In the genomic region with DNA sequence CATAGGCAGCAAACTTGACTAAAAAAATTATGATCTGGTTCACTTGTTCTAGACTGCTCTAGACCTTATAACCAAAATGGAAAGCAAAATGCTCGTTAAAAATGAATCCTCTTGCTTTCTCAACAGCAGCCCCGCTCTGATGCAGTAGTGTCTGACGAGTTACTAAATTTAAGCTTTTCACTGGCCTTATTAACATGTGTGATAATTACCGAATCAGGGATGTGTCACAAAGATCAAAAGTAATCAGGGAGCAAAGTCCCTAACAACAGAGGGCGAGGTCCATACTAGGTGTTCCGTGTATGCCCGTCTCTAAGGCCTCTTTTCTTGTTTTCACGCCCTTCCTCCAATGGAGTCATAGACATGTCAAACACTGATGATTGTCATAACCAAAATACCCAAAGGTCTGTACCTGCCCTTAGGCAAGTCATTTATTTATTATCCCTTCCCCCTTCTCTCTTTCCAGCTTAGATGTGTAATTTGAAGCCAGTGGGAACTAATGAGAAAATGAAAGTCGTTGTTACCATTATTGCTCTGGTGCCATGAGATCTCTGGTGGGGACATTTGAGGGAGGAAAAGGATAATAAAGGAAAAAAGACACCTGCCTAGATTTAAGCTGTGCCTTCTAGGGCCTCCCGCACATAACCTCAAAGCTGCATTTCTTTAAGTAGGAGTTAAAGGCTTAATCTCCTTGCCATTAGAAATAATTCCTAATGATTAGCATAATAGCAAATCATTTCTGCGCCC, we compare ENCODE assay signal across 26 mouse cellular contexts.
DNase-seq lines count a peak whose midpoint lies in the region; ATAC-seq and TF ChIP-seq lines count a peak whose summit lies in the region.
"Had no signal": no experiment of that assay in that cellular context is flagged by ENCODE, and none has a peak within 500 bp of the region (broad histone marks: within the 10 kb centered on the region; RNA-seq: fewer than 3 reads in every experiment).

No protein-coding gene starts in this region.

- TF ChIP-seq CTCF in hindbrain, postnatal 0 days (IDR thresholded peaks at IDR 0.05; ENCODE audit: low read depth), result no peak

- H3K36me3 ChIP-seq in neural tube, embryonic 12.5 days, result no peaks in the 10 kb centered on the region
- no peaks in the 10 kb centered on the region for H3K36me3 ChIP-seq in hindbrain, postnatal 0 days (ENCODE audit: insufficient read depth, low read length)
- H3K36me3 ChIP-seq: embryonic facial prominence, embryonic 15.5 days; forebrain, embryonic 15.5 days; G1E; heart, embryonic 13.5 days had no signal

- peak; percentile 10 for DNase-seq in heart, adult 11 months
- no peak for DNase-seq in heart, postnatal 4 days
- DNase-seq in neural tube, embryonic 10.5 days (ENCODE audit: extremely low spot score, low spot score), result no peak
- DNase-seq in hindbrain, postnatal 0 days (ENCODE audit: low spot score), result no peak
- DNase-seq in right cerebral cortex, postnatal 25 days, result no peak
- no peak for DNase-seq in frontal cortex, postnatal 25 days (ENCODE audit: low spot score in 2 of 2)
- DNase-seq: adrenal gland, adult 2 months; cerebellum, adult 11-12 months; cerebellum, postnatal 14 days; gastrocnemius, postnatal 25 days; heart, adult 2 months; heart, postnatal 14 days; kidney, adult 8-10 months; kidney, postnatal 10 days; lung, adult 18-20 months; lung, postnatal 10 days; spleen, adult 18-20 months had no signal

- ATAC-seq in neural tube, embryonic 12.5 days (ENCODE audit: low FRiP score, low read depth), result peak; percentile 56; the same call in 1 of the 2 replicates
- peak; percentile 53 for ATAC-seq in hindbrain, postnatal 0 days
- ATAC-seq in megakaryocyte progenitor cell, adult 5-6 weeks (replicated peaks; ENCODE audit: poor library complexity), result no peak
- ATAC-seq: forebrain, embryonic 15.5 days; inflammation-experienced regulatory T-cells, adult 6 months had no signal

- no peak overlapping the region for H3K4me3 ChIP-seq in neural tube, embryonic 12.5 days
- no peak overlapping the region for H3K4me3 ChIP-seq in hindbrain, postnatal 0 days (ENCODE audit: low read length)
- H3K4me3 ChIP-seq: embryonic facial prominence, embryonic 15.5 days; forebrain, embryonic 15.5 days; heart, adult 2 months; heart, embryonic 13.5 days had no signal

- peaks cover 4% of the 10 kb centered on the region; the same call in 1 of the 2 replicates for H3K4me1 ChIP-seq in neural tube, embryonic 12.5 days
- H3K4me1 ChIP-seq in hindbrain, postnatal 0 days (ENCODE audit: insufficient read depth, low read length), result no peaks in the 10 kb centered on the region
- H3K4me1 ChIP-seq: embryonic facial prominence, embryonic 15.5 days; heart, embryonic 13.5 days had no signal

- H3K4me2 ChIP-seq in neural tube, embryonic 12.5 days (replicated peaks), result no peak overlapping the region
- H3K4me2 ChIP-seq in hindbrain, postnatal 0 days (ENCODE audit: low read depth, low read length), result no peak overlapping the region
- H3K4me2 ChIP-seq: embryonic facial prominence, embryonic 15.5 days; forebrain, embryonic 15.5 days; heart, embryonic 13.5 days; liver, embryonic 11.5 days; midbrain, embryonic 11.5 days had no signal

- H3K27me3 ChIP-seq in neural tube, embryonic 12.5 days (replicated peaks), result no peaks in the 10 kb centered on the region
- H3K27me3 ChIP-seq in hindbrain, postnatal 0 days (ENCODE audit: insufficient read depth, low read length), result no peaks in the 10 kb centered on the region
- H3K27me3 ChIP-seq: embryonic facial prominence, embryonic 15.5 days; forebrain, embryonic 15.5 days; heart, embryonic 13.5 days had no signal

- no peaks in the 10 kb centered on the region for H3K9me3 ChIP-seq in neural tube, embryonic 12.5 days
- no peaks in the 10 kb centered on the region for H3K9me3 ChIP-seq in hindbrain, postnatal 0 days (ENCODE audit: low read length)
- H3K9me3 ChIP-seq: embryonic facial prominence, embryonic 15.5 days; forebrain, embryonic 15.5 days; G1E; heart, embryonic 13.5 days had no signal

- no peak overlapping the region for H3K9ac ChIP-seq in neural tube, embryonic 12.5 days
- H3K9ac ChIP-seq in hindbrain, postnatal 0 days (replicated peaks; ENCODE audit: low read length), result no peak overlapping the region
- H3K9ac ChIP-seq: embryonic facial prominence, embryonic 15.5 days; forebrain, embryonic 15.5 days; heart, embryonic 13.5 days had no signal

- H3K27ac ChIP-seq in neural tube, embryonic 12.5 days, result no peak overlapping the region
- H3K27ac ChIP-seq in hindbrain, postnatal 0 days, result peak overlapping the region; percentile 36; the same call in 1 of the 2 replicates
- H3K27ac ChIP-seq: embryonic facial prominence, embryonic 15.5 days; heart, adult 2 months; heart, embryonic 13.5 days had no signal

- WGBS in neural tube, embryonic 12.5 days, result 76% methylated on average over 11 of the region's 11 CpGs
- whole genome bisulfite sequencing in hindbrain, postnatal 0 days, result 74% methylated on average over 11 of the region's 11 CpGs
